Mouse (Mus musculus) layer of hippocampus, adult 9-10 months (tissue): ENCODE data around the gene Qser1.

ENCODE experiments used
- DNase-seq: peaks from one replicate; pipeline ENCODE4 v3.0.0; 2022; ENCODE audit warnings: low spot score

Gene Qser1

GRCm38 (mm10) chr2:104736241-104736640 lies 80.3 kb downstream of the Qser1 start:
- DNase-seq, result no peak

- no peak for DNase-seq
Observed at GRCm38 (mm10) chr2:104732562-104733256, 83.9 kb downstream of the Qser1 start.

- no peak for DNase-seq
Observed at GRCm38 (mm10) chr2:104732033-104732444, 84.5 kb downstream of the Qser1 start.

- DNase-seq, result no peak
Observed at GRCm38 (mm10) chr2:104727369-104727768, 89.2 kb downstream of the Qser1 start.

- DNase-seq, result no peak
Observed at GRCm38 (mm10) chr2:104722021-104722420, 94.5 kb downstream of the Qser1 start.

GRCm38 (mm10) chr2:104717827-104718226 lies 98.7 kb downstream of the Qser1 start:
- DNase-seq, result no peak

- DNase-seq, result no peak
Observed at GRCm38 (mm10) chr2:104717231-104717735, 99.3 kb downstream of the Qser1 start.

GRCm38 (mm10) chr2:104716279-104716678 lies 100.3 kb downstream of the Qser1 start, which contains the start of gene Pin1rt1:
TSS of gene Pin1rt1 (minus strand) at chr2:104716379.
- DNase-seq, result no peak

- no peak for DNase-seq
Observed at GRCm38 (mm10) chr2:104714254-104714691, 102.3 kb downstream of the Qser1 start.

- no peak for DNase-seq
Observed at GRCm38 (mm10) chr2:104712486-104712809, 104.1 kb downstream of the Qser1 start.

- DNase-seq, result no peak
Observed at GRCm38 (mm10) chr2:104711585-104712485, 104.7 kb downstream of the Qser1 start, which contains the start of gene Tcp11l1. TSS of gene Tcp11l1 (minus strand) at chr2:104712169.

- no peak for DNase-seq
Observed at GRCm38 (mm10) chr2:104710670-104711370, 105.7 kb downstream of the Qser1 start.

GRCm38 (mm10) chr2:104709786-104710337 lies 106.7 kb downstream of the Qser1 start:
- no peak for DNase-seq
